Mouse (Mus musculus): ENCODE data around the gene Kcnc4. TPM values are rescaled to one million over a fixed set of nuclear protein-coding genes. Genes with fewer than 3 reads are reported as not detected.

Gene Kcnc4
- 0.08 and 0.14 TPM in 2 replicates for polyA plus RNA-seq (2015; fragmentation: Nextera tagmentation; extraction: Ambion mirVana)

DNA sequence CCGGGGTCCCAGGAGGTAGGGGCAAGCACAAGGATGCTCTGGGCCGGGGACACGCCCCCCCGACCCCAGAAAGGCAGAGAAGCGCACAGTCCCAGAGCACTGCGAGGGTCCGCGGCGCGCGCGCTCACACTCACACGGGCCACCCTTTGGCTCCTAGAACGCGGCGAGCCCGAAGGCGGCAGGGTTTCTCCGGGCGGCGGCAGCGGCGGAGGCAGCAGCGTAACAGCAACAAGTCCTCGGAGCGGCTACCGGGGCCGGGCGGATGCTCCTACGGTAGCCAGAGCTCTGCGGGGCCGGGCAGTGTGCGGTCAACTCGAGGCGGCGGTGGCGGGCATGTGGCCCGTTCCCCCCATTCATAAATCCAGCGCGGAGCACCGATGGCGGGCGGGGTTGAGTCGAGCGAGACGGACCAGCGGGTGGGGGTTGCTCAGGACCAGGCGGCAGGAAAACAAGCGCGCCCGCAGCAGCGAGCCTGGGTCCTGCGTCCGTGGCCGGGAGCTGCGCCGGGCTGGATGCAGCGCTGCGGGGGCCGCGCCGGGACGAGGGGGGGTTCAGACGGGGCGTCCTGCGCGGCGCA is at the start of gene Kcnc4:
TSS of gene Kcnc4 (minus strand) at position 357 of the 577 bp plus-strand sequence.
- H3K9me3 ChIP-seq (replicated peaks) = no peaks in the 10 kb centered on the region
- H3K4me1 ChIP-seq (replicated peaks) = peaks cover 26% of the 10 kb centered on the region
- no peaks in the 10 kb centered on the region for H3K36me3 ChIP-seq
- peak within 1 kb of the TSS; percentile 17; the same call in 1 of the 2 replicates for H3K9ac ChIP-seq
- no peak within 1 kb of the TSS for H3K27ac ChIP-seq
- peaks cover 93% of the 10 kb centered on the region for H3K27me3 ChIP-seq
- peak; percentile 47 for ATAC-seq (replicated peaks; ENCODE audit: insufficient number of reproducible peaks, insufficient read depth, low FRiP score, low read depth)
- H3K4me3 ChIP-seq = peak within 1 kb of the TSS; percentile 57
- WGBS = under 1% methylated on average over 68 of the region's 68 CpGs
- peak within 1 kb of the TSS; percentile 97 for H3K4me2 ChIP-seq

DNA sequence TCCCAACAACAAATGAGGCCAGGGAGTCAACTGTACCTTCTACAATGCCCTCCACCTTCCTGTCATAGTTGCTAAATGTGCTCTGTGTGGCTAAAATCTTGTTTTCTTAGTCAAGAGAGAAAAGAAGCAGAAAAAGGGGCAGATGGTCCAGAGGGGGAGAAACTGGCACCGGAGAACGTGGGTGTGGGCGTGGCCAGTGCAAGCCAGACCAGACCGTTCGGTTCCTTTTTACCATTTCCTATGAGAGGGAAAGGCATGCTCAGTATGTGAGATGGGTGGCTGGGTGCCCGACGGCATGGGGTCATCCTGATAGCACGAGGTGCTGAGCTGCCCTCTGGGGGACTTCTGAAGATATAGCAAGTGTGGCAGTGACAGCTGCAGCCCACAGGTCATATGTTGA is 49.3 kb upstream of the Kcnc4 start:
- ATAC-seq (replicated peaks; ENCODE audit: insufficient number of reproducible peaks, insufficient read depth, low FRiP score, low read depth) = no peak
- Histone ChIP-seq H3K4me2 (no peak overlapping the region), H3K4me3 (no peak overlapping the region), H3K9me3 (replicated peaks) (no peaks in the 10 kb centered on the region), H3K36me3 (no peaks in the 10 kb centered on the region), H3K27me3 (no peaks in the 10 kb centered on the region), H3K9ac (no peak overlapping the region), H3K4me1 (replicated peaks) (peaks cover 18% of the 10 kb centered on the region), H3K27ac (no peak overlapping the region)
- WGBS = 57% methylated on average over 8 of the region's 8 CpGs

DNA sequence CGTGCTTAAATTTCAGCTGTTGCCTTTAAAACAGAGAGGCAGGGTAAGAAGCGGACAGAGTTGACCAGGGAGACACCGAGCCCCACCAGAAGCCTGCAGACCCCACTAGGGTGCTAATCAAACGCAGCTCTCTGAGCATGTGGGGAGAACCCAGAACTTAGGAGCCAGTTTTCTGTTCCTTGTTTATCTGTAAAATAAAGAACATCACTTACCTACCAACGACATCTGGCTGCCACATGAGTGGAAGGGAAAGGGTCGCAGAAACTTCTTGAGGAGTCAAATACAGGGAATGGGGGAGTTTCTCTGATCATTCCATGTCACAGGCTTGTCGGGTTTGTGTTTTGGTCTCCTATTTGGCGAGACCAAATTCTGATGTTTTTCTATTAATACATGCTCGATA is 48.6 kb upstream of the Kcnc4 start:
- Histone ChIP-seq H3K4me3 (no peak overlapping the region), H3K9ac (no peak overlapping the region), H3K27ac (no peak overlapping the region), H3K27me3 (no peaks in the 10 kb centered on the region), H3K4me2 (no peak overlapping the region), H3K4me1 (replicated peaks) (peaks cover 18% of the 10 kb centered on the region), H3K36me3 (no peaks in the 10 kb centered on the region), H3K9me3 (replicated peaks) (no peaks in the 10 kb centered on the region)
- WGBS = 81% methylated on average over 9 of the region's 9 CpGs
- ATAC-seq (replicated peaks; ENCODE audit: insufficient number of reproducible peaks, insufficient read depth, low FRiP score, low read depth) = no peak

- WGBS = 48% methylated on average over 4 of the region's 4 CpGs
- no peak overlapping the region for H3K4me3 ChIP-seq
- H3K27me3 ChIP-seq = no peaks in the 10 kb centered on the region
- H3K36me3 ChIP-seq = no peaks in the 10 kb centered on the region
- H3K9me3 ChIP-seq (replicated peaks) = no peaks in the 10 kb centered on the region
- no peak overlapping the region for H3K9ac ChIP-seq
- no peak for ATAC-seq (replicated peaks; ENCODE audit: insufficient number of reproducible peaks, insufficient read depth, low FRiP score, low read depth)
- peak overlapping the region; percentile 8; the same call in 1 of the 2 replicates for H3K4me2 ChIP-seq
- peaks cover 23% of the 10 kb centered on the region for H3K4me1 ChIP-seq (replicated peaks)
- H3K27ac ChIP-seq = peak overlapping the region; percentile 60
These were observed 47.2 kb upstream of the Kcnc4 start for GRCm38 (mm10) chr3:107506531-107506930.

DNA sequence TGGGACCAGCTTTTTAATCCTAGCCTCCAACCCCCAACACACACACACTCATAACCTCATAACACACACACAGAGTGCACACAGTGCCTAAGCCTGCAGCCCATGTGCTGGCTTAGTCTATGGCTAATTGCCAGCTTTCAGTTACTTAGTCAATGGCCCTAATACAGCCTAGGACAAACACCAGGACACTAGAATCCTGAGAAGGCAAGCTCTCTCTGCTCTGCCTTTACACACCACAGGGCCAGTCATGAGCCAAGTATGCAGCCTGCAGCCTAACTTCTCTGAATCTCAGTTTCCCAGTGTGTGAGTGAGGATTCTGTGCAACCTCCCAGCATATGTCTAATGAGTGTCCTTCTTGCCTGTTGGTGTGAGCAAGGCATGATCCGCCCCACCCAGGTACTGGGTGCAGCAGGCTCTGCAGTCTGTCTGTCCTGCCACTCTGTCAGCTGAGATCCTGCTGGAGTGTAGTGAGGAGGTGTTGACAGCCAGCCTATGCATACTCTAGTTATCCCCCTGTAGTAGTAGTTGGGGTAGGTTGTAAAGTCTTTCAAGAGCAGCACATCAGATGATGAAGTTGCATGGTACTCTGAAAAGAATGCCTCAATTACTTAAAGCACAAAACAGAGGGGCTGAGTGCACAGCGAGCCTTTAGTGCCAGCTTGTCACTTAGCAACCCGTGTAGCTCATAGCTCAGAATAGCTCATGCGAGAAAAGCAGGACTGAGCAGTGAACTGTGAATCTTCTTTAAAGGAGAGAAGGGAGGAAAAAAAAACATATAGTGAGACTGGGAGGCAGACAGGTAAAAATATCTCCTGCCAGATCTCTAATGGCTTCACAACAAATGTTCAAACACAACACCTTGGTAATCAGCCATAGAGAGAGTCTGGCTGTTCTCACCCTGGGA is 46.4 kb upstream of the Kcnc4 start:
- Histone ChIP-seq H3K9ac (no peak overlapping the region), H3K9me3 (replicated peaks) (peaks cover under 1% of the 10 kb centered on the region; the same call in 1 of the 2 replicates), H3K36me3 (peaks cover 2% of the 10 kb centered on the region; the same call in 1 of the 2 replicates), H3K27ac (peak overlapping the region; percentile 60), H3K27me3 (no peaks in the 10 kb centered on the region), H3K4me2 (peak overlapping the region; percentile 8; the same call in 1 of the 2 replicates), H3K4me3 (no peak overlapping the region), H3K4me1 (replicated peaks) (peaks cover 23% of the 10 kb centered on the region)
- 32% methylated on average over 4 of the region's 4 CpGs for WGBS
- peak; percentile 47; the same call in 1 of the 2 replicates for ATAC-seq (replicated peaks; ENCODE audit: insufficient number of reproducible peaks, insufficient read depth, low FRiP score, low read depth)

DNA sequence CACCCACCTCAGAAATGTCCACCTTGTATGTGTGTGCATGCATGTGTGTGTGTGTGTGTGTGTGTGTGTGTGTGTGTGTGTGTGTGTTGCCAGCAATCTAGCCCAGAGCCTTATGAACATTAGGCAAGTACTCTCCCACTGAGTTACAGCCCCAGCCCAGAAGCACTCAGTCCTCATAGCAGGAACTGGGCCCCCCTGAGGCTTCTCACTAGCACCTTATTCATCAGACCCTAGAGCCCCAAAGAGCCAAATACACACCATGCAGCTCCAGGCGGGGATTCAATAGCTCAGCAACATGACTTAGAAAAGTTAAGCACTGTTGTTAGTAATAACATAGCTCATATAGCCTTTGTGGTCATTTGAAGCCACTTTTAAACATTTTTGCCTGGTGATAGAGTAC is 45.2 kb upstream of the Kcnc4 start:
- 70% methylated on average over 1 of the region's 1 CpGs for WGBS

DNA sequence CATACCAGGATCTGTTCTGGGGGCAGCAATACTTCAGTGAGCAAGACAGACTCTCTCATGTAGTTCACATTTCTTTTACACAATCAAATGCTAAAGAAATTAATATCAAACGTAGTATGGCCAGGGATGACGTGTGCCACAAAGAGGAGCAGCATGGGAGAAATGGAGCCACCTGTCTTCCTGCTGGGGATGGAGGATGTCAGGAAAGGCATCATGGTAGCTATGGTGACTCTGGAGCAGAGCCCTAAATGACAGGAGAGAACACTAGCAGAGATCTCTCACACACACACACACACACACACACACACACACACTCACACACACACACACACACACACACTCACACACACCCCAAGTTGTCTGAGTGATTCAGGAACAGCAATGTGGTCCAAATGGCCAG is 44.4 kb upstream of the Kcnc4 start:
- 89% methylated on average over 2 of the region's 2 CpGs for WGBS
- H3K4me1 ChIP-seq (replicated peaks) = peaks cover 23% of the 10 kb centered on the region
- H3K9ac ChIP-seq = no peak overlapping the region
- no peak overlapping the region for H3K27ac ChIP-seq
- H3K4me3 ChIP-seq = no peak overlapping the region
- no peak overlapping the region for H3K4me2 ChIP-seq
- H3K9me3 ChIP-seq (replicated peaks) = peaks cover 16% of the 10 kb centered on the region; the same call in 1 of the 2 replicates
- no peak for ATAC-seq (replicated peaks; ENCODE audit: insufficient number of reproducible peaks, insufficient read depth, low FRiP score, low read depth)
- no peaks in the 10 kb centered on the region for H3K27me3 ChIP-seq
- peaks cover 22% of the 10 kb centered on the region for H3K36me3 ChIP-seq

More for the DNA sequence above, 45.2 kb upstream of the Kcnc4 start:
- Histone ChIP-seq H3K9me3 (replicated peaks) (peaks cover 13% of the 10 kb centered on the region; the same call in 1 of the 2 replicates), H3K9ac (no peak overlapping the region), H3K4me2 (no peak overlapping the region), H3K36me3 (peaks cover 14% of the 10 kb centered on the region), H3K4me3 (no peak overlapping the region), H3K4me1 (replicated peaks) (peaks cover 23% of the 10 kb centered on the region), H3K27ac (no peak overlapping the region), H3K27me3 (no peaks in the 10 kb centered on the region)
- ATAC-seq (replicated peaks; ENCODE audit: insufficient number of reproducible peaks, insufficient read depth, low FRiP score, low read depth) = no peak

DNA sequence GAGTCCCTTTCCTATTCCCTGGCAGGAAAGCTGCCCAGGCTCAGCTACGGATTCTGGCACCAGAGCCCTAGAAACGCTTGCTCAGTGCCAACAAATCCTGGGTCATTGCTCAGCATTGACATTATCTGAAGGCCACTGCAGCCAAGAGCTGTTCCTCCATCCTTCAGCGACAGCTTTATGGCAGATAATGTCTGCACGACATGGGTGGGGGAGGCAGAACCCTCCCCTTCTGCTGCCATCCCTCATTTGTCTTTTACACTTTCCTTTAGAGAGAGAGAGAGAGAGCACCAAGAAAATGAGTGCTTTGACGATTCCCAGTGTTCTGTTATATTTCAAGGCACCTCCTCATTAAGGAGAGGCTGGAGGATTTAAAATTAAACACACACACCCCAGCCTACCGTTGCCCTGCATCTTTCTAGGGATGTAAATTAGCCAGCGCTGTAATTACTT is 42.4 kb upstream of the Kcnc4 start:
- no peak overlapping the region for H3K9ac ChIP-seq
- peaks cover 16% of the 10 kb centered on the region; the same call in 1 of the 2 replicates for H3K9me3 ChIP-seq (replicated peaks)
- peaks cover 22% of the 10 kb centered on the region for H3K36me3 ChIP-seq
- H3K4me3 ChIP-seq = no peak overlapping the region
- H3K27me3 ChIP-seq = no peaks in the 10 kb centered on the region
- 39% methylated on average over 7 of the region's 7 CpGs for WGBS
- H3K27ac ChIP-seq = peak overlapping the region; percentile 49
- ATAC-seq (replicated peaks; ENCODE audit: insufficient number of reproducible peaks, insufficient read depth, low FRiP score, low read depth) = peak; percentile 44; the same call in 1 of the 2 replicates
- peaks cover 20% of the 10 kb centered on the region for H3K4me1 ChIP-seq (replicated peaks)
- H3K4me2 ChIP-seq = no peak overlapping the region

GRCm38 (mm10) chr3:107500301-107500700 is 40.9 kb upstream of the Kcnc4 start:
- ATAC-seq (replicated peaks; ENCODE audit: insufficient number of reproducible peaks, insufficient read depth, low FRiP score, low read depth) = no peak

GRCm38 (mm10) chr3:107496086-107496850 is 36.9 kb upstream of the Kcnc4 start:
- 60% methylated on average over 13 of the region's 13 CpGs for WGBS
- H3K9me3 ChIP-seq (replicated peaks) = peaks cover 16% of the 10 kb centered on the region; the same call in 1 of the 2 replicates
- peaks cover 19% of the 10 kb centered on the region for H3K4me1 ChIP-seq (replicated peaks)
- no peaks in the 10 kb centered on the region for H3K27me3 ChIP-seq
- peaks cover 22% of the 10 kb centered on the region for H3K36me3 ChIP-seq
- no peak overlapping the region for H3K4me3 ChIP-seq
- ATAC-seq (replicated peaks; ENCODE audit: insufficient number of reproducible peaks, insufficient read depth, low FRiP score, low read depth) = no peak
- H3K27ac ChIP-seq = no peak overlapping the region
- H3K4me2 ChIP-seq = no peak overlapping the region
- no peak overlapping the region for H3K9ac ChIP-seq

More at GRCm38 (mm10) chr3:107500301-107500700, 40.9 kb upstream of the Kcnc4 start:
- Histone ChIP-seq H3K4me2 (no peak overlapping the region), H3K9ac (no peak overlapping the region), H3K27ac (no peak overlapping the region), H3K36me3 (peaks cover 22% of the 10 kb centered on the region), H3K4me1 (replicated peaks) (peaks cover 6% of the 10 kb centered on the region), H3K27me3 (no peaks in the 10 kb centered on the region), H3K4me3 (no peak overlapping the region), H3K9me3 (replicated peaks) (peaks cover 16% of the 10 kb centered on the region; the same call in 1 of the 2 replicates)
- 89% methylated on average over 11 of the region's 11 CpGs for WGBS

GRCm38 (mm10) chr3:107495524-107495923 is 36.2 kb upstream of the Kcnc4 start:
- Histone ChIP-seq H3K4me2 (no peak overlapping the region), H3K4me3 (no peak overlapping the region), H3K9me3 (replicated peaks) (peaks cover 13% of the 10 kb centered on the region; the same call in 1 of the 2 replicates), H3K27me3 (no peaks in the 10 kb centered on the region), H3K9ac (no peak overlapping the region), H3K4me1 (replicated peaks) (peaks cover 26% of the 10 kb centered on the region), H3K36me3 (peaks cover 18% of the 10 kb centered on the region), H3K27ac (no peak overlapping the region)
- ATAC-seq (replicated peaks; ENCODE audit: insufficient number of reproducible peaks, insufficient read depth, low FRiP score, low read depth) = no peak
- 88% methylated on average over 6 of the region's 6 CpGs for WGBS
